Comparison of ENCODE assay signal across 8 mouse cellular contexts in the genomic region with DNA sequence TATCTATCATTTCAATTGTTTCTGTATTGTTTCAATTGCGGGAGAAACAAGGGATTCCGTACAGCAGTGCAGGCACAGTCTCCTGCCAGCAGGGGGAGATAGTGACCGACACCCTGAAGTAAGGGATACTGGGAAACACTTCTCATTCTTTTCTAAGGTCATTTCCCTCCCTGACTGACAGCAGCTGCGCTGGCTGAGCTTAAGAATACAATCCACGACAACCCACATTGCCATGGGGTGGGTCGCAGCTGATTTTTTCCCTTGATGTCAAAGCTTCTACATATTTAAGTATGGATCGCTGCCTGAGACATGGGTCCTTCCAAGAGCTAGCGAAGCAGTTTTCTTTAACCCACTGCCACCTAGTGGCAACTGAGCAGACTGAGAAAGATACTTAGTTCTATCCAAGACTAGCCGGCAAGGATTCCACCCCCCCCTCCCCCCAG. TPM values are rescaled to one million over a fixed set of nuclear protein-coding genes. Genes with fewer than 3 reads are reported as not detected.
DNase-seq lines count a peak whose midpoint lies in the region; ATAC-seq and TF ChIP-seq lines count a peak whose summit lies in the region.

No protein-coding gene starts in this region.

- peak; percentile 93 for ATAC-seq in granulocyte monocyte progenitor cell, adult 5-6 weeks (replicated peaks; ENCODE audit: poor library complexity, severe bottlenecking)
- peak; percentile 87 for ATAC-seq in intestine, postnatal 0 days
- ATAC-seq in midbrain, embryonic 11.5 days (ENCODE audit: low FRiP score), result peak; percentile 88

- peak; percentile 75 for DNase-seq in 3134 (ENCODE audit: extremely low read depth, insufficient read length, low spot score)
- peak; percentile 83 for DNase-seq in adrenal gland, postnatal 14 days
- peak; percentile 83 for DNase-seq in embryonic facial prominence, embryonic 10.5 days (ENCODE audit: low spot score)
- peak; percentile 73 for DNase-seq in left cerebral cortex, postnatal 4 days
- peak; percentile 98 for DNase-seq in midbrain, embryonic 11.5 days (ENCODE audit: low spot score, missing footprints)
- peak; percentile 71 for DNase-seq in right cerebral cortex, postnatal 4 days

- no peaks in the 10 kb centered on the region for H3K27me3 ChIP-seq in embryonic facial prominence, embryonic 10.5 days (replicated peaks; ENCODE audit: low read depth, poor library complexity, severe bottlenecking)
- H3K27me3 ChIP-seq in intestine, postnatal 0 days (replicated peaks; ENCODE audit: control insufficient read depth, insufficient read depth, low read length), result no peaks in the 10 kb centered on the region
- H3K27me3 ChIP-seq in midbrain, embryonic 11.5 days (ENCODE audit: control insufficient read depth, insufficient read depth, low read length), result no peaks in the 10 kb centered on the region

- TF ChIP-seq CTCF in intestine, postnatal 0 days (IDR thresholded peaks at IDR 0.05; ENCODE audit: low read depth), result peak; percentile 91

- under 1% methylated on average over 9 of the region's 9 CpGs for WGBS in embryonic facial prominence, embryonic 10.5 days
- WGBS in intestine, postnatal 0 days, result under 1% methylated on average over 9 of the region's 9 CpGs
- WGBS in midbrain, embryonic 11.5 days, result under 1% methylated on average over 9 of the region's 9 CpGs

- H3K27ac ChIP-seq in embryonic facial prominence, embryonic 10.5 days (replicated peaks), result peak overlapping the region; percentile 81
- H3K27ac ChIP-seq in intestine, postnatal 0 days (ENCODE audit: low read depth, low read length), result no peak overlapping the region
- H3K27ac ChIP-seq in midbrain, embryonic 11.5 days (ENCODE audit: low read depth, low read length), result peak overlapping the region; percentile 17; the same call in 1 of the 2 replicates

- H3K4me3 ChIP-seq in embryonic facial prominence, embryonic 10.5 days, result peak overlapping the region; percentile 57
- peak overlapping the region; percentile 33 for H3K4me3 ChIP-seq in intestine, postnatal 0 days (ENCODE audit: low read depth, low read length)
- peak overlapping the region; percentile 28 for H3K4me3 ChIP-seq in midbrain, embryonic 11.5 days (ENCODE audit: low read depth, low read length)

- H3K9ac ChIP-seq in intestine, postnatal 0 days (ENCODE audit: low read depth, low read length), result peak overlapping the region; percentile 34; the same call in 1 of the 2 replicates
- H3K9ac ChIP-seq in midbrain, embryonic 11.5 days (ENCODE audit: low read length), result peak overlapping the region; percentile 53

- peaks cover 28% of the 10 kb centered on the region for H3K36me3 ChIP-seq in embryonic facial prominence, embryonic 10.5 days (replicated peaks)
- peaks cover 12% of the 10 kb centered on the region for H3K36me3 ChIP-seq in intestine, postnatal 0 days (ENCODE audit: control insufficient read depth, insufficient read depth)
- H3K36me3 ChIP-seq in midbrain, embryonic 11.5 days (ENCODE audit: control insufficient read depth, insufficient read depth, low read length), result no peaks in the 10 kb centered on the region

- H3K4me2 ChIP-seq in intestine, postnatal 0 days (replicated peaks; ENCODE audit: low read depth), result peak overlapping the region; percentile 66
- H3K4me2 ChIP-seq in midbrain, embryonic 11.5 days, result peak overlapping the region; percentile 46

- intact Hi-C loops in left cerebral cortex, postnatal 4 days (cut with DNase I), result loop anchor here (10.0 kb wide), 1 partner anchor 1312 kb away; the partner anchor contains the start of gene Ebf1

- H3K9me3 ChIP-seq in embryonic facial prominence, embryonic 10.5 days, result no peaks in the 10 kb centered on the region
- no peaks in the 10 kb centered on the region for H3K9me3 ChIP-seq in intestine, postnatal 0 days (ENCODE audit: control insufficient read depth)
- H3K9me3 ChIP-seq in midbrain, embryonic 11.5 days (ENCODE audit: control insufficient read depth, low read length), result no peaks in the 10 kb centered on the region

- peaks cover 17% of the 10 kb centered on the region for H3K4me1 ChIP-seq in embryonic facial prominence, embryonic 10.5 days
- no peaks in the 10 kb centered on the region for H3K4me1 ChIP-seq in intestine, postnatal 0 days (replicated peaks; ENCODE audit: control insufficient read depth, insufficient read depth, low read length)
- H3K4me1 ChIP-seq in midbrain, embryonic 11.5 days (ENCODE audit: control insufficient read depth, insufficient read depth, low read length), result peaks cover 4% of the 10 kb centered on the region

RNA-seq across cellular contexts. Expression of gene Lsm11, which starts 18.1 kb away (rescaled TPM):
- 12.5 and 14.2 TPM in 2 replicates for total RNA-seq in adrenal gland, postnatal 14 days (2021)
- polyA plus RNA-seq in embryonic facial prominence, embryonic 10.5 days (2016; fragmentation: Nextera tagmentation; extraction: Ambion mirVana), result 6.4 and 7.3 TPM in 2 replicates
- 4.3 and 5.0 TPM in 2 replicates for total RNA-seq in granulocyte monocyte progenitor cell, adult 5-6 weeks (2014; fragmentation: Nextera tagmentation)
- total RNA-seq in granulocyte monocyte progenitor cell, adult 5-6 weeks (2017), result 2.7 and 7.3 TPM in 2 replicates
- polyA plus RNA-seq in intestine, postnatal 0 days (2015; fragmentation: Nextera tagmentation; extraction: Ambion mirVana), result 3.1 and 3.4 TPM in 2 replicates
- total RNA-seq in left cerebral cortex, postnatal 4 days (2021), result 10 to 100 TPM; 92.2 to 93.4 TPM
- 10.8 and 13.0 TPM in 2 replicates for polyA plus RNA-seq in midbrain, embryonic 11.5 days (2014; fragmentation: Nextera tagmentation; extraction: Ambion mirVana)

RNA-seq across cellular contexts. Expression of gene Thg1l, which starts 28.6 kb away (rescaled TPM):
- total RNA-seq in adrenal gland, postnatal 14 days (2021), result 15.3 and 19.1 TPM in 2 replicates
- 16.6 and 16.7 TPM in 2 replicates for polyA plus RNA-seq in embryonic facial prominence, embryonic 10.5 days (2016; fragmentation: Nextera tagmentation; extraction: Ambion mirVana)
- total RNA-seq in granulocyte monocyte progenitor cell, adult 5-6 weeks (2014; fragmentation: Nextera tagmentation), result 10.7 and 16.1 TPM in 2 replicates
- 20.1 and 27.9 TPM in 2 replicates for total RNA-seq in granulocyte monocyte progenitor cell, adult 5-6 weeks (2017)
- 5.6 and 6.0 TPM in 2 replicates for polyA plus RNA-seq in intestine, postnatal 0 days (2015; fragmentation: Nextera tagmentation; extraction: Ambion mirVana)
- total RNA-seq in left cerebral cortex, postnatal 4 days (2021), result 10 to 100 TPM; 12.2 to 16.1 TPM
- 14.6 and 14.7 TPM in 2 replicates for polyA plus RNA-seq in midbrain, embryonic 11.5 days (2014; fragmentation: Nextera tagmentation; extraction: Ambion mirVana)

RNA-seq across cellular contexts. Expression of gene Sox30, which starts 53.4 kb away (rescaled TPM):
- total RNA-seq in adrenal gland, postnatal 14 days (2021), result 0.26 and 0.45 TPM in 2 replicates
- 0.12 and 0.13 TPM in 2 replicates for polyA plus RNA-seq in embryonic facial prominence, embryonic 10.5 days (2016; fragmentation: Nextera tagmentation; extraction: Ambion mirVana)
- not detected in 2 replicates for total RNA-seq in granulocyte monocyte progenitor cell, adult 5-6 weeks (2014; fragmentation: Nextera tagmentation)
- total RNA-seq in granulocyte monocyte progenitor cell, adult 5-6 weeks (2017), result 0.65 TPM in 1 of 2 replicates, not detected in the other
- 0.05 and 0.16 TPM in 2 replicates for polyA plus RNA-seq in intestine, postnatal 0 days (2015; fragmentation: Nextera tagmentation; extraction: Ambion mirVana)
- under 1 TPM; 0.28 to 0.30 TPM for total RNA-seq in left cerebral cortex, postnatal 4 days (2021)
- 0.18 and 0.21 TPM in 2 replicates for polyA plus RNA-seq in midbrain, embryonic 11.5 days (2014; fragmentation: Nextera tagmentation; extraction: Ambion mirVana)
